Mouse (Mus musculus): Measurements from ENCODE around the gene Micu1. TPM values are rescaled to one million over a fixed set of nuclear protein-coding genes. Genes with fewer than 3 reads are reported as not detected.

Gene Micu1
- polyA plus RNA-seq, 1 experiment from 2014 or later: 82.0 TPM

- peaks cover 14% of the 10 kb centered on the region; the same call in 1 of the 2 replicates for H3K36me3 ChIP-seq (ENCODE audit: control insufficient read depth, insufficient read depth, low read length)
- no peak for ATAC-seq (ENCODE audit: low read depth)
- H3K4me3 ChIP-seq (ENCODE audit: low read depth, low read length): no peak overlapping the region
- H3K4me2 ChIP-seq (ENCODE audit: low read depth, low read length): no peak overlapping the region
- H3K27me3 ChIP-seq (replicated peaks; ENCODE audit: control insufficient read depth, insufficient read depth, low read length): no peaks in the 10 kb centered on the region
- no peak overlapping the region for H3K9ac ChIP-seq (ENCODE audit: low read depth, low read length)
- H3K4me1 ChIP-seq (ENCODE audit: control insufficient read depth, insufficient read depth, low read length): peaks cover 9% of the 10 kb centered on the region; the same call in 1 of the 2 replicates
- no peak for DNase-seq (ENCODE audit: low spot score)
- 87% methylated on average over 6 of the region's 6 CpGs for WGBS
- H3K27ac ChIP-seq (replicated peaks; ENCODE audit: low read depth, low read length): no peak overlapping the region
- 0 out of 2 replicates have a peak, but pooled peaks cover 3% of the 10 kb centered on the region for H3K9me3 ChIP-seq (ENCODE audit: control insufficient read depth, low read length)
These were observed 4.8 kb downstream of the Micu1 start for GRCm38 (mm10) chr10:59706991-59707546.

DNA sequence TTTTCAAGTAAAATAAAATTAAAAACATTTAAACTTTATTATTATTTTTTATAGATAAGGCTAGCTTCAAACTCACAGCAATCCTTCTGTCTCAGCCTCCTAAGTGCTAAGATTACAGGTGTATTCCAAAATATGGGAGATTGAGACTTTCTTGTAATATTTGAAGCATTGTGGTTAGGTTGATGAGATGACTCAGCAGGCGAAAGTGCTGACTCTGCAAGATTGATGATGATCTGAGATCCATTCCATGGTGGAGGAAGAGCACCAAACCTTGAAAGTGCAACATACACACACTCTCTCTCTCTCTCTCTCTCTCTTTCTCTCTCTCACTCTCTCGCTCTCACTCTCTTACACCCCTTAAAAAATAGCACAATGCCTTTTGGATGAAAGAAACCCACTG lies 5.3 kb downstream of the Micu1 start:
- no peak for DNase-seq (ENCODE audit: low spot score)

GRCm38 (mm10) chr10:59709281-59709680 lies 7.0 kb downstream of the Micu1 start:
- no peaks in the 10 kb centered on the region for H3K27me3 ChIP-seq (replicated peaks; ENCODE audit: control insufficient read depth, insufficient read depth, low read length)
- H3K36me3 ChIP-seq (ENCODE audit: control insufficient read depth, insufficient read depth, low read length): peaks cover 15% of the 10 kb centered on the region; the same call in 1 of the 2 replicates
- no peaks in the 10 kb centered on the region for H3K4me1 ChIP-seq (ENCODE audit: control insufficient read depth, insufficient read depth, low read length)
- H3K4me3 ChIP-seq (ENCODE audit: low read depth, low read length): no peak overlapping the region
- no peak overlapping the region for H3K27ac ChIP-seq (replicated peaks; ENCODE audit: low read depth, low read length)
- 0 out of 2 replicates have a peak, but pooled peaks have one; percentile 4 for ATAC-seq (ENCODE audit: low read depth)
- no peak overlapping the region for H3K9ac ChIP-seq (ENCODE audit: low read depth, low read length)
- DNase-seq (ENCODE audit: low spot score): peak; percentile 78
- H3K9me3 ChIP-seq (ENCODE audit: control insufficient read depth, low read length): 0 out of 2 replicates have a peak, but pooled peaks cover 3% of the 10 kb centered on the region
- no peak overlapping the region for H3K4me2 ChIP-seq (ENCODE audit: low read depth, low read length)
- 75% methylated on average over 7 of the region's 7 CpGs for WGBS

More for the DNA sequence above, 5.3 kb downstream of the Micu1 start:
- H3K4me1 ChIP-seq (ENCODE audit: control insufficient read depth, insufficient read depth, low read length): peaks cover 9% of the 10 kb centered on the region; the same call in 1 of the 2 replicates
- H3K4me2 ChIP-seq (ENCODE audit: low read depth, low read length): no peak overlapping the region
- no peaks in the 10 kb centered on the region for H3K27me3 ChIP-seq (replicated peaks; ENCODE audit: control insufficient read depth, insufficient read depth, low read length)
- no peak for ATAC-seq (ENCODE audit: low read depth)
- H3K4me3 ChIP-seq (ENCODE audit: low read depth, low read length): no peak overlapping the region
- H3K9ac ChIP-seq (ENCODE audit: low read depth, low read length): no peak overlapping the region
- peaks cover 15% of the 10 kb centered on the region; the same call in 1 of the 2 replicates for H3K36me3 ChIP-seq (ENCODE audit: control insufficient read depth, insufficient read depth, low read length)
- 0 out of 2 replicates have a peak, but pooled peaks cover 3% of the 10 kb centered on the region for H3K9me3 ChIP-seq (ENCODE audit: control insufficient read depth, low read length)
- 88% methylated on average over 2 of the region's 2 CpGs for WGBS
- no peak overlapping the region for H3K27ac ChIP-seq (replicated peaks; ENCODE audit: low read depth, low read length)

GRCm38 (mm10) chr10:59710246-59710645 lies 8.0 kb downstream of the Micu1 start:
- H3K27me3 ChIP-seq (replicated peaks; ENCODE audit: control insufficient read depth, insufficient read depth, low read length): no peaks in the 10 kb centered on the region
- 0 out of 2 replicates have a peak, but pooled peaks cover 3% of the 10 kb centered on the region for H3K9me3 ChIP-seq (ENCODE audit: control insufficient read depth, low read length)
- H3K36me3 ChIP-seq (ENCODE audit: control insufficient read depth, insufficient read depth, low read length): peaks cover 15% of the 10 kb centered on the region; the same call in 1 of the 2 replicates
- no peak overlapping the region for H3K9ac ChIP-seq (ENCODE audit: low read depth, low read length)
- no peaks in the 10 kb centered on the region for H3K4me1 ChIP-seq (ENCODE audit: control insufficient read depth, insufficient read depth, low read length)
- WGBS: 94% methylated on average over 1 of the region's 1 CpGs
- DNase-seq (ENCODE audit: low spot score) (no peak), ATAC-seq (ENCODE audit: low read depth) (no peak)
- H3K4me2 ChIP-seq (ENCODE audit: low read depth, low read length): no peak overlapping the region
- no peak overlapping the region for H3K27ac ChIP-seq (replicated peaks; ENCODE audit: low read depth, low read length)
- no peak overlapping the region for H3K4me3 ChIP-seq (ENCODE audit: low read depth, low read length)

- WGBS: 87% methylated on average over 8 of the region's 8 CpGs
- DNase-seq (ENCODE audit: low spot score): no peak
These were observed 9.8 kb downstream of the Micu1 start for GRCm38 (mm10) chr10:59712062-59712461.

DNA sequence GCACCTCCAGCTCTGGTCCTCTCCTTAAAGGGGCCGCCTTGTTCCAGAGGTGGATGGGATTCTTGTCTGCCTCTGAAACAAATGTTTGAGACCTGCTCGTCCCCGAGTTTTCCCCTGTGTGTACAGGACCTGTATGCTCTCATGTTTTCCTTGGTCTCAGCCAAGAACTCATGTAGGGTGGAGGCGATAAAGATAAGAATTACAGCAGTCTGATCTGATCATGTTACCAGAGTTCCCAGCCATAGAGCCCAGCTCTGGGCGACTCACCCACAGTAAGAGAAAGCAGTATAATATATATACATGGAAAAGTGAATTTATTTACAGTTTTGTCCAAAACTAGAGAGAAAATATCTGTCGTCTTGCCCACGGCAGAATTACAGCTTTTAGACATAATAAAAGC lies 17.7 kb downstream of the Micu1 start:
- ATAC-seq (ENCODE audit: low read depth) (no peak), DNase-seq (ENCODE audit: low spot score) (no peak)
- Histone ChIP-seq H3K27me3 (replicated peaks; ENCODE audit: control insufficient read depth, insufficient read depth, low read length) (no peaks in the 10 kb centered on the region), H3K4me1 (ENCODE audit: control insufficient read depth, insufficient read depth, low read length) (peaks cover 16% of the 10 kb centered on the region), H3K9me3 (ENCODE audit: control insufficient read depth, low read length) (no peaks in the 10 kb centered on the region), H3K4me3 (ENCODE audit: low read depth, low read length) (no peak overlapping the region), H3K9ac (ENCODE audit: low read depth, low read length) (no peak overlapping the region), H3K27ac (replicated peaks; ENCODE audit: low read depth, low read length) (no peak overlapping the region), H3K4me2 (ENCODE audit: low read depth, low read length) (no peak overlapping the region), H3K36me3 (ENCODE audit: control insufficient read depth, insufficient read depth, low read length) (no peaks in the 10 kb centered on the region)
- WGBS: 65% methylated on average over 7 of the region's 7 CpGs

More at GRCm38 (mm10) chr10:59712062-59712461, 9.8 kb downstream of the Micu1 start:
- Histone ChIP-seq H3K36me3 (ENCODE audit: control insufficient read depth, insufficient read depth, low read length) (peaks cover 15% of the 10 kb centered on the region; the same call in 1 of the 2 replicates), H3K4me3 (ENCODE audit: low read depth, low read length) (no peak overlapping the region), H3K27me3 (replicated peaks; ENCODE audit: control insufficient read depth, insufficient read depth, low read length) (no peaks in the 10 kb centered on the region), H3K27ac (replicated peaks; ENCODE audit: low read depth, low read length) (no peak overlapping the region), H3K4me2 (ENCODE audit: low read depth, low read length) (no peak overlapping the region), H3K9me3 (ENCODE audit: control insufficient read depth, low read length) (no peaks in the 10 kb centered on the region), H3K9ac (ENCODE audit: low read depth, low read length) (no peak overlapping the region), H3K4me1 (ENCODE audit: control insufficient read depth, insufficient read depth, low read length) (no peaks in the 10 kb centered on the region)
- no peak for ATAC-seq (ENCODE audit: low read depth)

- Histone ChIP-seq H3K36me3 (ENCODE audit: control insufficient read depth, insufficient read depth, low read length) (no peaks in the 10 kb centered on the region), H3K4me1 (ENCODE audit: control insufficient read depth, insufficient read depth, low read length) (peaks cover 16% of the 10 kb centered on the region), H3K9ac (ENCODE audit: low read depth, low read length) (no peak overlapping the region), H3K4me3 (ENCODE audit: low read depth, low read length) (no peak overlapping the region), H3K27ac (replicated peaks; ENCODE audit: low read depth, low read length) (no peak overlapping the region), H3K4me2 (ENCODE audit: low read depth, low read length) (no peak overlapping the region), H3K9me3 (ENCODE audit: control insufficient read depth, low read length) (no peaks in the 10 kb centered on the region), H3K27me3 (replicated peaks; ENCODE audit: control insufficient read depth, insufficient read depth, low read length) (no peaks in the 10 kb centered on the region)
- DNase-seq (ENCODE audit: low spot score): no peak
- ATAC-seq (ENCODE audit: low read depth): no peak; the same call in 1 of the 2 replicates
- 57% methylated on average over 4 of the region's 4 CpGs for WGBS
These were observed 19.3 kb downstream of the Micu1 start for GRCm38 (mm10) chr10:59721555-59721954.

- Histone ChIP-seq H3K9me3 (ENCODE audit: control insufficient read depth, low read length) (no peaks in the 10 kb centered on the region), H3K4me2 (ENCODE audit: low read depth, low read length) (no peak overlapping the region), H3K4me1 (ENCODE audit: control insufficient read depth, insufficient read depth, low read length) (peaks cover 12% of the 10 kb centered on the region), H3K4me3 (ENCODE audit: low read depth, low read length) (no peak overlapping the region), H3K9ac (ENCODE audit: low read depth, low read length) (no peak overlapping the region), H3K27me3 (replicated peaks; ENCODE audit: control insufficient read depth, insufficient read depth, low read length) (no peaks in the 10 kb centered on the region), H3K27ac (replicated peaks; ENCODE audit: low read depth, low read length) (no peak overlapping the region), H3K36me3 (ENCODE audit: control insufficient read depth, insufficient read depth, low read length) (0 out of 2 replicates have a peak, but pooled peaks cover 14% of the 10 kb centered on the region)
- ATAC-seq (ENCODE audit: low read depth): no peak
- no peak for DNase-seq (ENCODE audit: low spot score)
These were observed 22.4 kb downstream of the Micu1 start for GRCm38 (mm10) chr10:59724634-59725033.

- Histone ChIP-seq H3K36me3 (ENCODE audit: control insufficient read depth, insufficient read depth, low read length) (0 out of 2 replicates have a peak, but pooled peaks cover 14% of the 10 kb centered on the region), H3K27ac (replicated peaks; ENCODE audit: low read depth, low read length) (no peak overlapping the region), H3K4me1 (ENCODE audit: control insufficient read depth, insufficient read depth, low read length) (peaks cover 12% of the 10 kb centered on the region), H3K9me3 (ENCODE audit: control insufficient read depth, low read length) (no peaks in the 10 kb centered on the region), H3K4me3 (ENCODE audit: low read depth, low read length) (no peak overlapping the region), H3K9ac (ENCODE audit: low read depth, low read length) (no peak overlapping the region), H3K27me3 (replicated peaks; ENCODE audit: control insufficient read depth, insufficient read depth, low read length) (no peaks in the 10 kb centered on the region), H3K4me2 (ENCODE audit: low read depth, low read length) (no peak overlapping the region)
- peak; percentile 19 for DNase-seq (ENCODE audit: low spot score)
- no peak for ATAC-seq (ENCODE audit: low read depth)
- 49% methylated on average over 6 of the region's 6 CpGs for WGBS
These were observed 25.0 kb downstream of the Micu1 start for GRCm38 (mm10) chr10:59727251-59727650.

All from embryonic facial prominence, embryonic 14.5 days (tissue).